Mouse (Mus musculus): ENCODE data around the gene Krt23. TPM values are rescaled to one million over a fixed set of nuclear protein-coding genes. Genes with fewer than 3 reads are reported as not detected.

Gene Krt23
- total RNA-seq, 2 experiments from 2014 or later, result not detected

DNA sequence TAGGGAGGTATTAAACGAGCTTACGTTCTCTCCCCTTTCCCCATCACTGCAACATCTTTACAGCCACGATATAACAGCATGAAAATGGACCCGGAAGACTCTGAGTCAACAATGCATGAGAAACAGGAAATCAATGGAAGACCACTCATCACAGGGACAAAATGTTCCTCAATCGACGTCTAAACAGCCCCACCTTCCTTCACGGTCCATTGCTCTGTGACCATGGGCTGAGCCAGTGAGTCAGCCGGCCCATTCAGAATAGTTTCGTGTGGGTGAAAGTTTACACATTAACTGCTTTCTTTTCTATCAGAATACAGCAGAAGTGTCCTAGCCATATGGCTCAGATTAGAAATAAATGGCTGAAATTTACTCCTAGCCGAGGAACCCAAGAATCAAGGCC is 38.2 kb downstream of the Krt23 start:
- DNase-seq (ENCODE audit: low spot score in 2 of 2), result no peak

DNA sequence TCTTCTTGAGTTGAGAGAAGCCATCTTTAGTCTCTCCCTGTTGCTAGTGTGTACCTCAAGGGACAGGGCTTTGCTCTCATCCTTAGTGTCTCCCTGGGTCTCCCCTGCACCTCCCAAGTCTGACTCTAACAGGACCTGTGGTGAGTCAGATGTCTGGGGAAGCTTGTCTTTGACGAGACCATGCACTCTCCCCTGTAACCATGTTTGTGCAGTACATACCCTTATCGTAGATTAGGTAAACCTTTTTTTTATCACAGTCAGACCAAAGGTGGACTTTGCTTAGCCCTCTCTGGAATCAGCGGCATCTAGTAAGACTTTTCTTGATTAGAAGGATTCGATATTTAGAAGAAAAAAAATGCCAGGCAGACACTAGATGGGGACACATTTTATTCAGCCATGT is 38.9 kb downstream of the Krt23 start:
- no peak for DNase-seq (ENCODE audit: low spot score in 2 of 2)

DNA sequence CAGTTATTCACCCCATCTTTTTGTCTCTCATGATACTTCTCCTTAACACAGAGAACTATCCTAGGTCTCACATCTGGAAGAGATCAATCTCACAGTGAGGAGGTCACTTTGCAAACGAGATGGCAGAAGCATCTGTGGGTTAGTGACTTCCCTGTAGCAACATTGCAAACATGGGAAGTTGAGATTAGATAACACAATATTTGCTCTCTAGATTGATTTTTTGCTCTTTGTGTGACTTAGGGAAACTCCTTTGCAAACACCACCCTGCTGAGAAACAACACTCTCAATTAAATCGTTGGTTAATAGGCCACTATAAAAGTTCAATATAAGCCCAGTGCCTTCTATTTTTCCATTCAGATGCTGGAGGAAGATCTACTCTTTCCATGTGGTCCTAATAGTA is 44.2 kb downstream of the Krt23 start:
- no peak for DNase-seq (ENCODE audit: low spot score in 2 of 2)

DNA sequence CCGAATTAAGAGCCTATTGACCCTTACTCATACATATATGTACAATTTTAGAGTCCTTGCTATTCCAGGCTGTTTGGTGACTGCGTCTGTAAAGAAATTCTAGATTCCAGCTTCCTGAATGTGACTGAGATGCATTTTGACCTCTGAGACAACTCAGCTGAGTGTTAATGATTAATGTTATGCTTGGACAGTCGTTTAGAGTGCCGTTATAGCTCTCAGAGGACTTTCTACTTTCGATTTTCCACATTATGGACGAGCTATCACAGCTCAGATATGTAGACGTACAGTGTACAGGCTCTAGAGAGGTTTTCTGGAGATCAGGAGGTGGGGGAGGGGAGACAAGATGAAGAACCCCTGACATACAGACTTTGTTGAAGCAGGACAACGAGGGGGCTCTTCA is 51.7 kb downstream of the Krt23 start:
- no peak for DNase-seq (ENCODE audit: low spot score in 2 of 2)

DNA sequence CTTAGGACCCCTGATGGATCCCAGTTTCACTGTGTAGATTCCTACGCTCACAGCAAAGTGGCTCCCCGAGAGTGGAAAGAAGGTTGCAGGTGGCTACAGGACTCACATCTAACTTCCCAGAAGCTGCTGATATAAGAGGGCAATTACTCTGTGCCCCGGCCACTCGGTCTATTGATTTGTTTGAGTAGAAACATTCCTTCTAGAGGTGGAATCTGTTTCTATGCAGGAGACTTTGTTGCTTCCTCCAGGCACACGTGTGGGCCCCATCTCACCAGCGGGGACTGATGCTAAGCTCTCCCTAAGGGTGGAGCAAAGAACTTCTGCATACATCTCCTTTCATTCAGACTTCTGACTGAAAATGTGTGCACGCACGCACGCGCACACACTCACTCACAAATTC is 53.5 kb downstream of the Krt23 start:
- DNase-seq (ENCODE audit: low spot score in 2 of 2), result no peak

DNA sequence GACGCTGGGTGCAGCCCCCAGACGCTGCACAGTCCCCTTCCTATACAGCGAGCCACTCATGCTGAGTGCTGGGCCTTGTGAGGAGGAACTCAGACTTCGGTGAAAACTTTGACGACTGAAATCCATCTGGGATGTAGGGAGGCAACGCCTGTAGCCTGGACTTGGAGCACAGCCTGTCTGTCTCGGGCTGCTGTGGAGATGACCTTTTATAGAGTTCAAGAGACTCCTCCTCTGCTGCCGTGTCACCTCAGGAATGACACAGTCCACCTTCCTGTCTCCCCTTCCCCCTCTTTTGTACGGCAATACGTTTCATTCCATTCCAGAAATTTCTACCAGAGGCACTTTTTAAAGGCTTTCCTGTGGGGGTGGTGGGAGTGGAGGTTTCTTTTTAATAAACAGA is 55.0 kb downstream of the Krt23 start, which contains the start of gene Krt20:
Gene Krt20 (minus strand): TSS at position 179 of the 400 bp plus-strand sequence.
- DNase-seq (ENCODE audit: low spot score in 2 of 2), result no peak

DNA sequence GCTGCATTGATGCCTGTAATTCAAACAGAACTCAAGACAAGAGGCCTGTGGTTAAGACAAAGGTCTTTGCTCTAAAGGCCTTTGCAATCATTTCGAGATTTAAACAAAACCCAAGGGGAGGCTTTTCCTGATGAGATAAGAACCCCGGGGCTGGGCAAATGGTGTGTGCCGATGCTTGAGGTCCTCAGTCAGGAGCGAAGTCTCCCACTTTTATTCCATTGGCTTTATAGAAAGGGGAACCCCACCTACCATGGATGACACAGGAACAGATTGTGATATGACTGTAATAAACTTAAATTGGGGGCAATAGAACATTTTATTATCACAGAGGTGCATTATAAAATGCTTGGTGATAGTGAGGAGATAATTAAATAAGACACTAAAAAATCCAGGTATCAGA is 56.3 kb downstream of the Krt23 start:
- DNase-seq (ENCODE audit: low spot score in 2 of 2), result no peak

DNA sequence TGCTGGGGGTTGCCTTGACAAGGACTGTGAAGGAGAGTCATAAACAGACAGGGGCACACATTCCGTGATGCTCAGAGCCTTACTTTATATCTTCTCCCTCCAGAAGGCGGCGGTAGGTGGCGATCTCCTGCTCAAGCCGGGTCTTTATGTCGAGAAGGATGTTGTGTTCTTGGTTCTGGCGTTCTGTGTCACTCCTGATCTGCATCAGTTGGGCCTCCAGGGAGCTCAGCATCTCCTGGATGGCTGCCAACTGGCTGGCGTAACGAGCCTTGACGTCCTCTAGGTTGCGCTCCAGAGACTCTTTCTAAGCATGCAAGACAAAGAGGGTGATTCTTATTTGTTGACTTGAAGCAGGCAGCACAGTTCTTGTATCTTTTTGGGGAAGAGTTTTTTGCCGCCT is 62.3 kb downstream of the Krt23 start:
- DNase-seq (ENCODE audit: low spot score in 2 of 2), result peak in 1 of 2 experiments; percentile 27

Other genes starting within 250 kb of the Krt23 start
- 10 to 100 TPM; 22.1 to 24.5 TPM for gene Krt222, start 249.1 kb downstream of the Krt23 start, total RNA-seq (2021)
- gene Krt24, start 207.9 kb downstream of the Krt23 start, total RNA-seq (2021), result not detected
- not detected for gene Krt25, start 170.2 kb downstream of the Krt23 start, total RNA-seq (2021)
- gene Krt26, start 155.2 kb downstream of the Krt23 start, total RNA-seq (2021), result not detected
- gene Krt27, start 142.0 kb downstream of the Krt23 start, total RNA-seq (2021), result not detected
- under 1 TPM; 0.20 to 0.25 TPM for gene Krt28, start 118.2 kb downstream of the Krt23 start, total RNA-seq (2021)
- gene Krt10, start 103.8 kb downstream of the Krt23 start, total RNA-seq (2021), result 10 to 100 TPM; 12.2 to 13.4 TPM
- 1 to 10 TPM; 1.0 to 1.1 TPM for gene Krt12, start 70.9 kb downstream of the Krt23 start, total RNA-seq (2021)
- not detected for gene Krt20, start 55.0 kb downstream of the Krt23 start, total RNA-seq (2021)
- not detected for gene Krt39, start 28.2 kb upstream of the Krt23 start, total RNA-seq (2021)
- not detected for gene Krt40, start 50.0 kb upstream of the Krt23 start, total RNA-seq (2021)
- not detected for gene Krtap3-3, start 57.7 kb upstream of the Krt23 start, total RNA-seq (2021)
- gene Krtap3-2, start 63.7 kb upstream of the Krt23 start, total RNA-seq (2021), result not detected
- not detected for gene Gm11939, start 66.3 kb upstream of the Krt23 start, total RNA-seq (2021)
- gene Krtap3-1, start 73.5 kb upstream of the Krt23 start, total RNA-seq (2021), result not detected
- gene Krtap1-5, start 87.9 kb upstream of the Krt23 start, total RNA-seq (2021), result not detected
- gene Krtap1-4, start 90.5 kb upstream of the Krt23 start, total RNA-seq (2021), result not detected
- not detected for gene Krtap1-3, start 98.2 kb upstream of the Krt23 start, total RNA-seq (2021)
- gene Krtap9-3, start 105.0 kb upstream of the Krt23 start, total RNA-seq (2021), result not detected
- gene Gm11938, start 110.2 kb upstream of the Krt23 start, total RNA-seq (2021), result not detected
- not detected for gene Gm11937, start 117.1 kb upstream of the Krt23 start, total RNA-seq (2021)
- not detected for gene Krtap2-4, start 121.7 kb upstream of the Krt23 start, total RNA-seq (2021)
- gene Gm11562, start 127.3 kb upstream of the Krt23 start, total RNA-seq (2021), result not detected
- not detected for gene Krtap4-1, start 135.1 kb upstream of the Krt23 start, total RNA-seq (2021)
- gene Krtap4-2, start 141.9 kb upstream of the Krt23 start, total RNA-seq (2021), result not detected
- not detected for gene Krtap4-7, start 151.0 kb upstream of the Krt23 start, total RNA-seq (2021)
- not detected for gene Gm11555, start 157.1 kb upstream of the Krt23 start, total RNA-seq (2021)
- gene Gm11563, start 165.8 kb upstream of the Krt23 start, total RNA-seq (2021), result not detected
- not detected for gene Krtap4-6, start 172.8 kb upstream of the Krt23 start, total RNA-seq (2021)
- gene Gm14190, start 197.6 kb upstream of the Krt23 start, total RNA-seq (2021), result not detected
- not detected for gene Gm14180, start 241.2 kb upstream of the Krt23 start, total RNA-seq (2021)